Mouse (Mus musculus): ENCODE data around the gene Pdxk. TPM values are rescaled to one million over a fixed set of nuclear protein-coding genes. Genes with fewer than 3 reads are reported as not detected.

The Pdxk gene
- polyA plus RNA-seq, 1 experiment from 2014 or later = 16.1 TPM

GRCm38 (mm10) chr10:78470582-78471313 lies 6.0 kb upstream of the Pdxk start:
- WGBS = 25% methylated on average over 15 of the region's 15 CpGs
- Histone ChIP-seq H3K27me3 (no peaks in the 10 kb centered on the region), H3K4me1 (replicated peaks) (peaks cover 8% of the 10 kb centered on the region; the same call in 1 of the 2 replicates), H3K9me3 (no peaks in the 10 kb centered on the region), H3K4me2 (peak overlapping the region; percentile 33), H3K4me3 (no peak overlapping the region), H3K9ac (peak overlapping the region; percentile 27; the same call in 1 of the 2 replicates), H3K27ac (replicated peaks) (no peak overlapping the region; the same call in 1 of the 2 replicates), H3K36me3 (no peaks in the 10 kb centered on the region)
- ATAC-seq (ENCODE audit: low read depth) = peak; percentile 20; the same call in 1 of the 2 replicates

DNA sequence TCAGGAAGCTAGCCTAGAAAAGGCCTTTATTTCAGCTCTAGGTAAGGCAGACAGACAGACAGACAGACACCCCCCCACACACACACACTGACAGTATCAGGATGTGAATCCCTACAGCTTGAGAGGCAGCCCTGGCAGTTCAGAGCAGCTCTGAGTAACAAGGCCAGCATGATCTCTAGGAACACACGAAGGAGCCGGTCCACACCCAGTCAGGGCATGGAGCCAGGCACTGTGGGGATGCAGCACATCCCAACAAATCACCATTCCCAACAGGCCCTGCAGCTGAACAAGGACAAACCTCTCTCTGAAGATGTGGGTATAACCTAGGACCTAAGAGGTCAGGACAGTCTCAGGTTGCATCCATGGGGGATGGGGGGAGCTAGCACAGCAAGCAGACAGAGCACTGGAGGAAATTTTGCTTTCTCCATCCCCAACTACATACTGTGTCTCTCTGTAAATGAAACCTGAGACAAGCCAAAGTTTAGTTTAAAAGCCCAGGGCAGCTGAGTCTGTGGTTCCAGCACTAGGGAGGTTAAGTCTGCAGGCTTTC lies 3.1 kb upstream of the Pdxk start:
- Histone ChIP-seq H3K4me1 (replicated peaks) (peaks cover 28% of the 10 kb centered on the region), H3K27ac (replicated peaks) (no peak overlapping the region), H3K9me3 (no peaks in the 10 kb centered on the region), H3K4me2 (no peak overlapping the region), H3K27me3 (peaks cover 9% of the 10 kb centered on the region; the same call in 1 of the 2 replicates), H3K4me3 (no peak overlapping the region), H3K36me3 (no peaks in the 10 kb centered on the region), H3K9ac (no peak overlapping the region)
- 49% methylated on average over 2 of the region's 2 CpGs for WGBS
- ATAC-seq (ENCODE audit: low read depth) = no peak

- Histone ChIP-seq H3K4me3 (no peak overlapping the region), H3K9me3 (no peaks in the 10 kb centered on the region), H3K9ac (no peak overlapping the region), H3K27ac (replicated peaks) (no peak overlapping the region), H3K27me3 (peaks cover 10% of the 10 kb centered on the region; the same call in 1 of the 2 replicates), H3K4me2 (no peak overlapping the region), H3K4me1 (replicated peaks) (peaks cover 28% of the 10 kb centered on the region), H3K36me3 (no peaks in the 10 kb centered on the region)
- no peak for ATAC-seq (ENCODE audit: low read depth)
- WGBS = 87% methylated on average over 9 of the region's 9 CpGs
Measured at GRCm38 (mm10) chr10:78466647-78467046, 1.9 kb upstream of the Pdxk start.

DNA sequence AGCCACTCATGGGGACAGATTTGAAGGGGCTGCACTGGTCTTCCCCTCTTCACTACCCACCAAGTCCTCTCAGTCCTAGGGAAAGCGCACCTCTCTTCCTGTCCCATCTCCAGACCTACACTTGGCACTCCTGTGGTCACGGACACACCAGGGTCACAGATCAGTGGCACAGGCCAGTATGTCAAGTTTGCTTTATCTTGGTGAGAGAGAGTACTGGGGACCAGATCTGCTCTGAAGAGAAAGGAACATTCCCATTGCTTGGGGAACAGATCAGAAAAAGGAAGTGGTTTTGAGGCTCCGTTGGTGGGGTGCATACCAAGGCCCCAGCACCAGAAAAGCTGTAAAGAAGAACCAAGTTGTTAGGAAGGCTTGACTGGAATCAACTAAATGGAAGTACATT lies 697 bp upstream of the Pdxk start:
- H3K27ac ChIP-seq (replicated peaks) = no peak overlapping the region
- H3K9me3 ChIP-seq = no peaks in the 10 kb centered on the region
- peaks cover 20% of the 10 kb centered on the region for H3K4me1 ChIP-seq (replicated peaks)
- no peaks in the 10 kb centered on the region for H3K36me3 ChIP-seq
- H3K4me2 ChIP-seq = peak overlapping the region; percentile 100
- ATAC-seq (ENCODE audit: low read depth) = 0 out of 2 replicates have a peak, but pooled peaks have one; percentile 3
- H3K27me3 ChIP-seq = peaks cover 10% of the 10 kb centered on the region; the same call in 1 of the 2 replicates
- peak overlapping the region; percentile 76; the same call in 1 of the 2 replicates for H3K4me3 ChIP-seq
- H3K9ac ChIP-seq = no peak overlapping the region
- 82% methylated on average over 3 of the region's 3 CpGs for WGBS

- peak overlapping the region; percentile 82 for H3K9ac ChIP-seq
- H3K9me3 ChIP-seq = no peaks in the 10 kb centered on the region
- no peaks in the 10 kb centered on the region for H3K36me3 ChIP-seq
- H3K4me3 ChIP-seq = peak overlapping the region; percentile 76
- peak overlapping the region; percentile 100 for H3K4me2 ChIP-seq
- H3K4me1 ChIP-seq (replicated peaks) = peaks cover 23% of the 10 kb centered on the region
- ATAC-seq (ENCODE audit: low read depth) = peak; percentile 60
- H3K27ac ChIP-seq (replicated peaks) = peak overlapping the region; percentile 54
- H3K27me3 ChIP-seq = peaks cover 10% of the 10 kb centered on the region; the same call in 1 of the 2 replicates
- under 1% methylated on average over 32 of the region's 32 CpGs for WGBS
Measured at GRCm38 (mm10) chr10:78464201-78464791, 479 bp downstream of the Pdxk start.

- Histone ChIP-seq H3K4me1 (replicated peaks) (peaks cover 23% of the 10 kb centered on the region), H3K4me3 (peak overlapping the region; percentile 76), H3K36me3 (no peaks in the 10 kb centered on the region), H3K27ac (replicated peaks) (no peak overlapping the region), H3K4me2 (peak overlapping the region; percentile 100), H3K9ac (peak overlapping the region; percentile 82), H3K9me3 (no peaks in the 10 kb centered on the region), H3K27me3 (peaks cover 10% of the 10 kb centered on the region; the same call in 1 of the 2 replicates)
- WGBS = 83% methylated on average over 3 of the region's 3 CpGs
- no peak for ATAC-seq (ENCODE audit: low read depth)
Measured at GRCm38 (mm10) chr10:78463769-78464167, 1.0 kb downstream of the Pdxk start.

- Histone ChIP-seq H3K27me3 (peaks cover 10% of the 10 kb centered on the region; the same call in 1 of the 2 replicates), H3K36me3 (no peaks in the 10 kb centered on the region), H3K9me3 (no peaks in the 10 kb centered on the region), H3K9ac (peak overlapping the region; percentile 82; the same call in 1 of the 2 replicates), H3K27ac (replicated peaks) (no peak overlapping the region), H3K4me3 (peak overlapping the region; percentile 76), H3K4me2 (peak overlapping the region; percentile 100), H3K4me1 (replicated peaks) (peaks cover 29% of the 10 kb centered on the region)
- ATAC-seq (ENCODE audit: low read depth) = no peak
- WGBS = 89% methylated on average over 8 of the region's 8 CpGs
Measured at GRCm38 (mm10) chr10:78462945-78463768, 1.6 kb downstream of the Pdxk start.

GRCm38 (mm10) chr10:78461767-78462166 lies 3.0 kb downstream of the Pdxk start:
- H3K4me3 ChIP-seq = no peak overlapping the region
- H3K27ac ChIP-seq (replicated peaks) = no peak overlapping the region
- WGBS = 71% methylated on average over 4 of the region's 4 CpGs
- ATAC-seq (ENCODE audit: low read depth) = no peak
- no peak overlapping the region for H3K4me2 ChIP-seq
- H3K9me3 ChIP-seq = no peaks in the 10 kb centered on the region
- H3K4me1 ChIP-seq (replicated peaks) = peaks cover 36% of the 10 kb centered on the region
- H3K9ac ChIP-seq = no peak overlapping the region
- H3K36me3 ChIP-seq = no peaks in the 10 kb centered on the region
- H3K27me3 ChIP-seq = peaks cover 10% of the 10 kb centered on the region; the same call in 1 of the 2 replicates

GRCm38 (mm10) chr10:78460463-78460862 lies 4.3 kb downstream of the Pdxk start:
- Histone ChIP-seq H3K9me3 (no peaks in the 10 kb centered on the region), H3K4me2 (no peak overlapping the region), H3K36me3 (no peaks in the 10 kb centered on the region), H3K27me3 (peaks cover 10% of the 10 kb centered on the region; the same call in 1 of the 2 replicates), H3K4me1 (replicated peaks) (peaks cover 36% of the 10 kb centered on the region), H3K9ac (no peak overlapping the region), H3K4me3 (no peak overlapping the region), H3K27ac (replicated peaks) (no peak overlapping the region)
- ATAC-seq (ENCODE audit: low read depth) = no peak
- 56% methylated on average over 4 of the region's 5 CpGs for WGBS

- peaks cover 22% of the 10 kb centered on the region for H3K4me1 ChIP-seq (replicated peaks)
- no peak overlapping the region for H3K9ac ChIP-seq
- WGBS = 78% methylated on average over 5 of the region's 5 CpGs
- H3K4me2 ChIP-seq = no peak overlapping the region
- 0 out of 2 replicates have a peak, but pooled peaks have one; percentile 17 for ATAC-seq (ENCODE audit: low read depth)
- H3K27ac ChIP-seq (replicated peaks) = no peak overlapping the region
- no peaks in the 10 kb centered on the region for H3K36me3 ChIP-seq
- H3K27me3 ChIP-seq = peaks cover 7% of the 10 kb centered on the region; the same call in 1 of the 2 replicates
- H3K9me3 ChIP-seq = no peaks in the 10 kb centered on the region
- no peak overlapping the region for H3K4me3 ChIP-seq
Measured at GRCm38 (mm10) chr10:78458348-78459111, 6.2 kb downstream of the Pdxk start.

All from neural tube, embryonic 13.5 days (tissue).